Mouse (Mus musculus) megakaryocyte, embryonic 14.5 days (primary cell): ENCODE results near the gene Tacc2.

Source experiments
- FLI1 ChIP-seq: IDR thresholded peaks from 2 replicates; pipeline ENCODE4 v1.6.1; 2012; ENCODE audit warnings: low read length, inconsistent platforms, mixed read lengths
- GATA1 ChIP-seq: IDR thresholded peaks from 3 replicates; pipeline ENCODE4 v1.6.1; 2012; ENCODE audit warnings: mixed read lengths, low read length, inconsistent platforms, borderline replicate concordance

- TF ChIP-seq GATA1: no peak
- TF ChIP-seq FLI1: no peak
Observed at GRCm38 (mm10) chr7:130711851-130712250, 134.6 kb downstream of the Tacc2 start.
